Mouse (Mus musculus): ENCODE data around the gene S100a4. TPM values are rescaled to one million over a fixed set of nuclear protein-coding genes. Genes with fewer than 3 reads are reported as not detected.
A peak's percentile ranks its signal among the peaks of the same experiment; 100 is the strongest.

The S100a4 gene
- total RNA-seq, 2 experiments from 2014 or later, result 64.0 to 104 TPM

DNA sequence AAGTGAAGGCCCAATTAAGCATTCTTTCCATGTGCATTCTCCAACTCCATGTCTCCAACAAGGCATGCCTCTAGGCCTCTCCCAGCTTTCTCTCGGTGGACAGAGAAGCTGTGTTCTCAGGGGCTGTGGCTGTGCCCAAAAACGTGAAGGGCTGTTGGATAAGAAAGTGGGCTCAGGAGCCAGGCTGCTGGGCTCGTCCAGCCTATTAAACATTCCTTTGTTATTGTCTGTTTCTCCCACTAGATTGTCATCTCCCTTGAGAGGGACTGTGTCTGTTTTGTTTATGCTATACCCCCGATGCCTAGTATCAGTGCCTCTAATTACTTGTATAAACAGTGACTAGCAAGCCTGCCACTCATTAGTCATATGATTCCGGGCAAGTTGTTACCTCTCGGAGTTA, 5.8 kb upstream of the S100a4 start:
- ATAC-seq (replicated peaks; ENCODE audit: low FRiP score, poor library complexity, severe bottlenecking), result no peak

DNA sequence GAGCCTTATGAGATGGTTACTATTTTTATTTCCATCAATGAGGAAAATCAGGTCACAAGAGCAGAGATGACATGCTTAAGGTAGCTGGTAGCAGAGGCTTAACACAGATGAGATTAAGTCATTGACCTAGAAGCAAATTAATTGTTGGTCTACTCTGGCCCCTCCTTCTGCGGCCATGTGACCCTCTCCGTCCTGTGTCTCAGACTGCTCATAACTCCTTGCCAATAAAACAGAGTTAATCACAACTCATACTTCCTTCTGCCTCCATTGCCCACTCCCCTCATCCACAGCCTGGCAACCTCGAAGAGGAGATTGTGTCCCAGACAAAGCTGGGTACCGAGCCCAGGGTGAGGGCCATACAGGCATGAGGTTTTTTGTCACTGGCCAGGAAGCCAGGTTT, 5.4 kb upstream of the S100a4 start:
- no peak for ATAC-seq (replicated peaks; ENCODE audit: low FRiP score, poor library complexity, severe bottlenecking)

DNA sequence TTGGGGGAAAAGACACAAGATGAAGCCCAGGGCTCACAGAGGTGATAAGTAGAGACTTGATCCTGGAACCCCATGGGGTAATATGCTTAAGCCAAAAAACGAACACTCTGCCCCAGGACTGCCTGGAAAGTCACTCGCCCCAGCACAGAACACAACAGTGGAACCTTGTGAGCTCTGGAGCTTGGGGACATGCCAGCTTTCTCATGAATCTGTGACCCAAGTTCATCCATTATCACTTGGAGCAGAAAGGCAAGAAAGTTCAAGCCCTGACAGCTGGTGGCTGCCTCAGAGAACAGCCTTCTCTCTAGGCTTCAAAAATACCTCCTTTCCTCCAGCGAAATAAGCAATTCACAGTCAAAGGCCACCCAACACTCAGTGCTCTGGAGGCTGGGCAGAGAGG, 4.2 kb upstream of the S100a4 start:
- no peak for ATAC-seq (replicated peaks; ENCODE audit: low FRiP score, poor library complexity, severe bottlenecking)

DNA sequence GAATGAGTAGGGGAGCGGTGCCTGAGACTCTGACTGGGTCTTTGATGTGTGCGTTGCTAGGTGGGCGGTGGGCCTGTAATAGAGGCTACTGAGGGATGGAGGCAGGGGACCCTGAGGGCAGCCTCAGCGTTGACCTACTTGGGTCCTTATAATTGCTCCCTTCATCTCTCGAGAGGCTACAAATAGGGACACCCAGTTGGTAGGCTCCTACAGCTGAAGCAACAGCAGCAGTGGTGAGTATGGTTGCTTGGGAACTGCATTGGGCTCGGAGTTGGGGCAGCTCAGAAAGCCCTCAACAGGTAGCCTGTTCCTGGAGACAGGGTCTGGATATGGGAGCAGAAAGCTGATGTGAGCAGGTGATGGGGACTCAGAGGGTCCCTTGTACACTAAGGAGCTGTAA, 3.5 kb upstream of the S100a4 start:
- no peak for ATAC-seq (replicated peaks; ENCODE audit: low FRiP score, poor library complexity, severe bottlenecking)

DNA sequence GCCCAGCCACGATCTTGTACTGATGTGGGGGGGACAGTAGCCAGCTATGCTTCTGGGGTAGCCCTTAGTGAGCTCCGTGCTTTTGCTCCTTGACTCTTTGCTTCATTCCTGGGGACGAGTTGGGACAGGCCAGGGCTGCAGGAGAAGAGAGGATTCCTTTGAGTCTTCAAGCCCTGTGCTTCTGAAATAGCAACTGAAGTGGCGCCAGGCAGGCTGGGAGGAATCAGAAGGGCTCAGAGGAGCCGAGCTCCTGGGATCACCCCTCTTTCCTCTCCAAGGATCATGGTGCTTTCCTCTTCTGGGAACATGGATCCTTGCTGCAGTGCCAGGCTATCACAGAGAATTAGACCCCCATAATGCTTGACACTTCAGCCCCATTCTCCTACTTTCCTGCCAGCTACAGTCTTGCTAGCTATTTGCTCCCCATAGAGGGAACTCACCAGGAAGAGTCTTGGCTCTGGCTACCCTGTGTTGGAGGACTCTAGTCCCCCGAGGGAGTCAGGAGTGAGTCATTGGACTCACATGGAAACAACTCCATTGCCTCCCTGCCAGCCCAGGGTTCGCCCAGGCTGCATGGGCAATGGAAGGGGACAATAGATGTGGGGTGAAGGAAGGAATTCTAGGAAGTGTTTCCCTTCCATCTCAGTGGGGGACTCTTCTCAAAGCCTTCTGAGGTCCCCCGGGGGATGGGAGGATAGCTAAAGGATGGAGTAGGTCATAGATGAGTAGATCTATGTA, 2.9 kb upstream of the S100a4 start:
- no peak for ATAC-seq (replicated peaks; ENCODE audit: low FRiP score, poor library complexity, severe bottlenecking)

DNA sequence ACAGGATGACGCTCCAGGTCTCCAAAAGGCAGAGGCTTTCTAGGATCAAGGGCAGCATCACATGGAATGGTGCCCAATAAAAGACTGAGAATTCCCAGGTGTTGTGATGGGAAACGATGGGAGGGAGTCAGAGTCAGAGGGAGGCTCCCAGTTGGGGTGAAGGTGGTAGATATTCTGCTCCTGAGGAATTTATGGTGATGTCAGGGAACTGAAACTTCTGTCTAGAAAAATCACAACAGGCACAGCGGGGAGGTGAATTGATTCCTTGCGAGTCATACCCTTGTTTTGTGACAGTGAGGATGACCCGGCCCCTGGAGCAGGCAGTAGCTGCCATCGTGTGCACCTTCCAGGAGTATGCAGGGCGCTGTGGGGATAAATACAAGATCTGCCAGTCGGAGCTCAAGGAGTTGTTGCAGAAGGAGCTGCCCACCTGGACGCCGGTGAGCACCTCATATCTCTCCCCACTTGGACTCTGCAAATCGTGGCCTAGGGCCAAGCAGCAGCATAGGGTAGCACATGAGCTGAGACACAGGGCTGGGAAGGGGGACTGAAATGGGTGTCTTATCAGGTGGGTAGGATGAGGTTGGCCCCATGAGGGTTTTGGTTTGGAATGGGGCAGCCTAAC, 2.0 kb upstream of the S100a4 start, which contains the start of gene Gm42674:
Gene Gm42674 (plus strand): TSS at position 419 of the 625 bp plus-strand sequence.
- ATAC-seq (replicated peaks; ENCODE audit: low FRiP score, poor library complexity, severe bottlenecking), result no peak

DNA sequence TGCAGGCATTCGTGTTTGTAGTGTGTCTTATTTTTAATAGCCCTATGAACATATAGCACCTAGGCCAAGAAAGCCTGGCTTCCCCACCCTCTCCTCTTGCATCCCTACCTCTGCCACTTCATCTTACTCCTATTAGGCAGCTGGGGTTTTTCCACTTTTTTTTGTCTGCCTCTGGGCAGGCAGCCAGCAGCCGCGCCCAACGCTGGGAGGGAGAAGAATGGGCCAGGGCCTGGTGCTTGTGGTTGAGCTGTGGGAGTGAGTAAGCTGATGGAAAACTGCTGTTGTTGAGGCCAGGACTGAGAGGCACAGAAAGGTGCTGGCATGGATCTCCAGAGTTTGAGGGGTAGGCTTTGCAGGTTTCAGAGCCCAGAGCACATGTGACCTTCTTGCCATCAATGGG, 845 bp downstream of the S100a4 start:
- no peak for ATAC-seq (replicated peaks; ENCODE audit: low FRiP score, poor library complexity, severe bottlenecking)

DNA sequence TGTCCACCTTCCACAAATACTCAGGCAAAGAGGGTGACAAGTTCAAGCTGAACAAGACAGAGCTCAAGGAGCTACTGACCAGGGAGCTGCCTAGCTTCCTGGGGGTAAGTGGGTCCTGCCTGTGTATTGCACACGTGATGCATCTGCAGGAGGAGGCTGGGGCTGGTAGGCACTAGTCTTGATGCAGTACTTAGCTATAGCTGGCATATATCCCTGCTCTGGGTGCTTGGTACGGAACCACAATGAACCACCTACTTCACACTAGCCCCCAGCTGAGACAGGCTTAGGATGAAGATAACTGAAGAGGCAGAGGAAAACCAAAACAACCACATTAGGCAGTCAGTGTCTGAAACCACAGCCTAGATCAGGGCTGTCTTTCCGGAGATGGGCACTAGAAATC, 1.5 kb downstream of the S100a4 start:
- ATAC-seq (replicated peaks; ENCODE audit: low FRiP score, poor library complexity, severe bottlenecking), result no peak

DNA sequence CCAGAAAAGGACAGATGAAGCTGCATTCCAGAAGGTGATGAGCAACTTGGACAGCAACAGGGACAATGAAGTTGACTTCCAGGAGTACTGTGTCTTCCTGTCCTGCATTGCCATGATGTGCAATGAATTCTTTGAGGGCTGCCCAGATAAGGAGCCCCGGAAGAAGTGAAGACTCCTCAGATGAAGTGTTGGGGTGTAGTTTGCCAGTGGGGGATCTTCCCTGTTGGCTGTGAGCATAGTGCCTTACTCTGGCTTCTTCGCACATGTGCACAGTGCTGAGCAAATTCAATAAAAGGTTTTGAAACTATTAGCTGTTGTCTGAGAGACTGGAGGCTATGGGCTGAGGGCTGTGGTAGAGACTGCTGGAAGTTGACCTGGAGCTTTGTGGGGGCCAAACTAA, 2.2 kb downstream of the S100a4 start:
- no peak for ATAC-seq (replicated peaks; ENCODE audit: low FRiP score, poor library complexity, severe bottlenecking)

DNA sequence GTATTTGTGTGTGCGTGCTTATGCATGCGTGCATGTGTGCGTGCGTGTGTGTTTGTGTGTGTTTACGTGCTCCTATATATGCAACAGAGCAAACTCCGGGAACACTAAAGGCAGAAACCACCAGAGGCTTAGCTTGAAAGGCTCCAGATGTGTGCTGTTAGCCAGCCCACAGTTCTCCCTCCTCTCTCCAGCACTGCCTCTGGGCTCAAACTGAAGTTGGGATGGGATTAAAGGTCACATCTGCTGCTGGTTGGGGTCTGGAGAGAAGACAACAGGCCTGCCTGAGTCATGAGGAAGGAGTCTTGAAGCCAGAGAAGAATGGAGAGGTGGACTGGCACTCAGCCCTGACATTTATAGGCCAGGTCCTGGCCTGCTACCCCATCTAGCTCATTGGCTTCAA, 2.6 kb downstream of the S100a4 start:
- ATAC-seq (replicated peaks; ENCODE audit: low FRiP score, poor library complexity, severe bottlenecking), result no peak

DNA sequence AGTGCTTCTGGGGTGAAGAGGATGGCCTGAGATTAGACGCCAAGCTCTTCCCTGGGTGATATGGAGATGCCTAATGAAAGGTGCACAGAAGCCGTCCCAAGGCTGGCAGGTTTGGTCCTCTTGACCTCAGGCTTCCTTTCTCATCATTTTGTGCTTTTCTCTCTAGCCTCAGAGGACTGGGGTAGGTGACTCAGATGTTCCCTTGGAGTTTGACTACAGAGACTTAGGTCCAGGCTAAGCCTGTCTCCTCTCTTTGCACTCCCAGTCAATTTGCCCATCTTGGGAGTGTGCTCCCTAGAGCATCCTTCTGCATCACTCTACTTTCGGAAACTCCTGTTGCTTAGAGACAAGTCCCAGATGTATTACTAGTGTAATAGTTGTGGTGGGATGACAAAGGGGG, 3.8 kb downstream of the S100a4 start:
- ATAC-seq (replicated peaks; ENCODE audit: low FRiP score, poor library complexity, severe bottlenecking), result no peak

DNA sequence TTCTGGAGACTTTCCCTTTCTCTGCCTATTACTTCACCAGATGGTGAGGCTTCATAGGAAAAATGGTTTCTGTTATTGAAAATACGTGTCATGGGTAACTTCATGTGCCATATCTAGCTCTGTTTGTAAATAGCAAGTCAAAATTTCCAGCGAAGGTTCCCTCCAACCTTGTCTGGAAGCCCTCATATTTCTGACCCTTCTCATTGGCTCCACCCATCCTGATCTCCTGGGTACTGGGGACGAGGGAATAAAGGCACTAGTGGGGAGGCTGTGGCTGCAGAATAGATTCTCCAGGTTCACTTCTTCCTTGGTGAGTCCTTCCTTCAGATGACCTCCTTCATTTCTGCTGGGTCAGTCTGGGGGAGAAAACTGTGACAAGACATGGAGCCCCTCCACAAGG, 4.7 kb downstream of the S100a4 start, which contains the start of gene S100a5:
Gene S100a5 (plus strand): TSS at position 301 of the 400 bp plus-strand sequence.
- no peak for ATAC-seq (replicated peaks; ENCODE audit: low FRiP score, poor library complexity, severe bottlenecking)

DNA sequence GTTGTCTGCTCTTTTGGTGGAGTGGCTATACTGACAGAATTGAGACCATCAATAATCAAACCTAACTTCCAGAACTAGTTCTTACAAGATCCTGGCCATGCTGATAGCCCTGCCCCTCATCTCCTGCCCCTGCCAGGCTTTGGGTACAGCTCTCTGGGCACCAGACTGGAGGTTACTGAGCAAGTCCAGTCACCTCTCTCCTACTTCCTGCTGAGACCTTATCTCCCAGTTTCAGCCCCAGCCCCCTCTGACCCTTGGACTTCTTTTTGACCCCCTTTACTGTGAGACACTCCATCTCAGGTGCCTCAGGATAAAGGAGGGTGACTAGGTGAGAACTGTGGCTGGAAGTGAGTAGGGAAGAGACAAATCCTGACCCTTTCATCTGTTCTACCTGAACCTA, 5.5 kb downstream of the S100a4 start:
- ATAC-seq (replicated peaks; ENCODE audit: low FRiP score, poor library complexity, severe bottlenecking), result no peak

DNA sequence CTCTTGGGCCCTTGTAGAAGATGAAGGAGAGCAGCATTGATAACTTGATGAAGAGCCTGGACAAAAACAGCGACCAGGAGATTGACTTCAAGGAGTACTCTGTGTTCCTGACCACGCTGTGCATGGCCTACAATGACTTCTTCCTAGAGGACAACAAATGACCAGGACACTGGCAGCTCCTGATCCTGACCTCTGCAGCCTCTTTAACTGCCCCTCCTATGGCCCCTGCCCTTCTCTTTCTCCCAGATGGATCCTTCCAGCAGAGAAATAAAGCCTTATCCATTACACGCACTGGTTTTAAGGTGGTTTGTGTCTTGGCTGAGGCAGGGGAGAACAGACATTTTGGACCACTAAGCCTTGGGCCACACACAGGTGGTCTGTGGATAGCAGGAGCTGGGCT, 7.9 kb downstream of the S100a4 start:
- no peak for ATAC-seq (replicated peaks; ENCODE audit: low FRiP score, poor library complexity, severe bottlenecking)

DNA sequence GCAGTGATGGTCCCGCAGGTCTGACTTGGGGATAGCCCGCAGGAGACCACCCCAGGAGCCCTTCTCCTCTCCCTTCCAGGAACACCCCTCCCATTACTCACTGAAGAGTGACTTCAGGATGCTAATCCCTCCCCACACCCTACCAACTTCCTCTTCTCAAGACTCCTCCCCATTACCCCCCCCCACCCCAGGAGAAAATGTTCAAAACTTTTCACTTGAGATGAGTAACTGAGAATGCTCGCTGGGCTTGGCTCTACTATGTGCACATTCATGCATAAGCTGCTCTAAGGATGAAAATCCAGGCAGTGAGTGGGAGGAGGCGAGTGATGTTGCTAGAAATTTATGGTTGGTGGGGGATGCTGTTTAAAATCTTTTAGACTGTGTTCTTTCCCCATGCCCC, 8.5 kb downstream of the S100a4 start:
- ATAC-seq (replicated peaks; ENCODE audit: low FRiP score, poor library complexity, severe bottlenecking), result no peak

DNA sequence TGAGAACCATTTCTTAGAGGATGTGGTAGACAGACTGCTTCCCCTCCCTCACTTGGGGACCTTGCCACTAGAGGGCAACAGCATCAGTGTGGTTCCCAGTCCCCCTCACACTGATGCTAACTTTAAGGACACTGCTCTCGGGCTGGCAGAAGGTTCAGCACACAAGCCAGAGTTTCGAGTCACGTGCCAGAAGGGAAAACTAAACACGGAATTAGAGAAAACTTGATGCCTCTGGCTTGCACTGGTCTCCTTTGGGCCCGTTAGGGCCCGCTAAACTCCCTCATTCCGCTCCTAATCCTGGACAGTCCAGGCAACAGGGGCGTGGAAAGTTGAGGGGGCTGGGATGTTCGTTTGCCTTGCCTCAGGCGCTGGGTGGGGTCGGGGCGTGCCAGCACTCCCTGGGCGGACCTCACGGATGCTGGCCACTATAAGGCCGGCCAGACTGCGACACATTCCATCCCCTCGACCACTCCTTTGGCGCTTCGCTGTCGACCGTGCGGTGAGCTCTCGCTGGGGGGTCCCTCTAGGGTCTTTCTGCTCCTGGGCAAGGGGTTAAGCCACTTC, 9.2 kb downstream of the S100a4 start, which contains the start of gene S100a6:
Gene S100a6 (plus strand): TSS at position 155 of the 564 bp plus-strand sequence.
- peak; percentile 47 for ATAC-seq (replicated peaks; ENCODE audit: low FRiP score, poor library complexity, severe bottlenecking)

DNA sequence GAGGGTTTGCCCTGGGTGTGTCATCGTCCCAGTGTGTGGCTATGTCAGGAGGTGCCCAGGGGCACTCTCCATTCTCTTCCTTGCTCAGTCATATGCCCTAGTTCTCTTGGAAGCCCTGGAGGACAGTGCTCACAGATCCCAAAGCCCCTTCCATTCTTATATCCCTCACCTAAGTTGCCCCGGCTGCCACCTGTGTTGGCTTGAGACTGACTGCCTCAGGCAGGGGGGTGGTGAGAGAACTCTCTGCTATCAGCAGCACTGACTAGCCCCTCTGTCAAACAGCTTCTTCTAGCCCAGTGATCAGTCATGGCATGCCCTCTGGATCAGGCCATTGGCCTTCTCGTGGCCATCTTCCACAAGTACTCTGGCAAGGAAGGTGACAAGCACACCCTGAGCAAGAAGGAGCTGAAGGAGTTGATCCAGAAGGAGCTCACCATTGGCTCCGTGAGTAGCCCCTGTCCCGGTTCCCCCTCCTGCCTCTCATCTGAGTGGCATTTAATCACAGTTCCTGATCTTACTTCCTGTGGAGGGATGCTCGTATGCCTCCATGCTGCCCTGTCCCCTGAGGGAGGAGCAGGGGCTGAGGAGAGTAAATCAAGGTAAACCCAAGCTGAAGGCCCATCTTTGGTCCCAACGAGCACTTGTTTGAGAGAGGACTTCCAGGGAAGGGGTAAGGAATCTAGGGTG, 10.0 kb downstream of the S100a4 start:
- no peak for ATAC-seq (replicated peaks; ENCODE audit: low FRiP score, poor library complexity, severe bottlenecking)

DNA sequence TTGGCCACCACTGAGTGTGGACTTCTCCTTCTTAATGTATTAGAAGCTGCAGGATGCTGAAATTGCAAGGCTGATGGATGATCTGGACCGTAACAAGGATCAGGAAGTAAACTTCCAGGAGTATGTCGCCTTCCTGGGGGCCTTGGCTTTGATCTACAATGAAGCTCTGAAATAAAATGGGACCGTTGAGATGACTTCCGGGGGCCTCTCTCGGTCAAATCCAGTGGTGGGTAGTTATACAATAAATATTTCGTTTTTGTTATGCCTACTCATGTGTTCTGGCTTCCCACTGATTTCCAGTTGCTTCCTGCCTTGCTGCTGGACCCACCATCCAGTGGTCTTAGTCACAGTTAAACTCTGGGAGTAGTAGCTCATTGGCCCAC, 10.6 kb downstream of the S100a4 start:
- no peak for ATAC-seq (replicated peaks; ENCODE audit: low FRiP score, poor library complexity, severe bottlenecking)

DNA sequence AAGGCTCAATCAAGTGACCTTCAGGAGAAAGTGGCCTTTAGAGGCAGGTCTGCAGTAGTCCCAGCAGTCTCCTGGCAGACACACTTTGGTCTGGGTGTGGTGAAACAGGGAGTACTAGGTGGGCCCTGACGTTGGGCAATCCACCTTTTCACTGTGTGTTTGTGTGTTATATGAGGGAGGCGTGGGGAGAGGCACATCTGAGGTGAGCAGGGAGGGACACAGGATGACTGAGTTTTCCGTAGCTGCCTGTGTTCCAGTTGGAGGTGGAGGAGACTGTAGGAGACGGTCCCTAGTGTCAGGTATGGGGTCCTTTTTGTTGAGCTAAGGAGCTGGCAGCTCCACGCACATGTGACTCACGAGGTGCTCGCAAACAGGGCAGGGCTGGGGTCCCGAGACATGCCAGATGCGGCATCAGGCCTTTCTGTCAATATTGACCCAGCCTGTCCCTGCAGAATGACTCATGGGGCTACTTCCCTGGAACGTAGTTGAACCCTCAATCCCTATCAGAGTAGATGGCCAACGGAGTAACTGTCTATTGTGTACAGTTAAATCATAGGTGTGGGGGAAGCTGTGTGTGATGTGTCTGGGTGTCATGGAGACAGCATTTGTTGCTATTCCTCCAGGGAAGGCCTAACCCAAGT, 11.2 kb downstream of the S100a4 start:
- no peak for ATAC-seq (replicated peaks; ENCODE audit: low FRiP score, poor library complexity, severe bottlenecking)

DNA sequence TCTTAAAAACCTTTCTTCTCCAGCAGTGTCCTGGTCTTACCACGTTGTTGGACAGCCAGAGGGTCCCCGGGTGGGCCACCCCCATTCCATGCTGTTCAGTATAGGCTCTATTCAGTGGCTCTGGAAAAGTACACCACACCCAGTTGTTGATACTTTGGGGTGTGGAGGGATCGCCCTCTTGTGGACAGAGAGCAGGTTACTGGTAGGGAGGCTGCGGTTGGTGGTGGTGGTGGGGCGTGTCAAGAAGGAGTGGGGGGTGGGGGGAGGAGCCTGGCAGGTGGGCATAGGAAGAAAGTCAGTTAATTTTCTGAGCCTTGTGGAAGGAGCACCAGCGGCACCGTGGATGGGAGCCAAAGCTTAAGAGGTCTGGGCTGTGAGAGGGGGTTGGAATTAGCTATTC, 11.8 kb downstream of the S100a4 start:
- no peak for ATAC-seq (replicated peaks; ENCODE audit: low FRiP score, poor library complexity, severe bottlenecking)

Data from erythroblast, adult 5-6 weeks (primary cell).